Mouse (Mus musculus) heart, embryonic 10.5 days (tissue): ENCODE data around the gene Armc7. TPM values are rescaled to one million over a fixed set of nuclear protein-coding genes. Genes with fewer than 3 reads are reported as not detected.

Source experiments
- DNase-seq: peaks from one replicate; pipeline ENCODE4 v3.0.0-alpha.2; 2017; ENCODE audit warnings: low spot score
- H3K27ac ChIP-seq: fragments of 300-500 bp; sonication (generic); 2 replicates; pipeline ENCODE4 v1.5.1; 2016; ENCODE audit warnings: mild to moderate bottlenecking
- H3K27me3 ChIP-seq: fragments of 300-500 bp; sonication (generic); 2 replicates; pipeline ENCODE4 v1.6.1; 2016; ENCODE audit warnings: mild to moderate bottlenecking; ENCODE audit not compliant: poor library complexity, insufficient read depth, severe bottlenecking
- H3K36me3 ChIP-seq: fragments of 300-500 bp; sonication (generic); 2 replicates; pipeline ENCODE4 v1.6.1; 2016; ENCODE audit warnings: mild to moderate bottlenecking, moderate library complexity
- H3K4me1 ChIP-seq: fragments of 300-500 bp; sonication (generic); 2 replicates; pipeline ENCODE4 v1.6.1; 2016; ENCODE audit warnings: mild to moderate bottlenecking
- H3K4me3 ChIP-seq: fragments of 300-500 bp; sonication (generic); 2 replicates; pipeline ENCODE4 v1.5.1; 2016; ENCODE audit warnings: mild to moderate bottlenecking, moderate library complexity
- H3K9me3 ChIP-seq: fragments of 300-500 bp; sonication (generic); 2 replicates; pipeline ENCODE4 v1.6.1; 2016; ENCODE audit warnings: mild to moderate bottlenecking, moderate library complexity
- WGBS: fragments of 180-500 bp; shearing (Covaris S2); methylation state at CpG from one replicate; pipeline ENCODE4 v1.1.7; 2016; 5-methylcytosine and 5-hydroxymethylcytosine counted together
- polyA plus RNA-seq: library from polyadenylated mRNA; unstranded; fragments of >200 nt; fragmentation: Nextera tagmentation; extraction: Ambion mirVana; gene quantifications from 2 replicates; pipeline ENCODE4 v1.2.1, GENCODE M21; 2016

Gene Armc7
- 5.4 and 7.6 TPM in 2 replicates for polyA plus RNA-seq

DNA sequence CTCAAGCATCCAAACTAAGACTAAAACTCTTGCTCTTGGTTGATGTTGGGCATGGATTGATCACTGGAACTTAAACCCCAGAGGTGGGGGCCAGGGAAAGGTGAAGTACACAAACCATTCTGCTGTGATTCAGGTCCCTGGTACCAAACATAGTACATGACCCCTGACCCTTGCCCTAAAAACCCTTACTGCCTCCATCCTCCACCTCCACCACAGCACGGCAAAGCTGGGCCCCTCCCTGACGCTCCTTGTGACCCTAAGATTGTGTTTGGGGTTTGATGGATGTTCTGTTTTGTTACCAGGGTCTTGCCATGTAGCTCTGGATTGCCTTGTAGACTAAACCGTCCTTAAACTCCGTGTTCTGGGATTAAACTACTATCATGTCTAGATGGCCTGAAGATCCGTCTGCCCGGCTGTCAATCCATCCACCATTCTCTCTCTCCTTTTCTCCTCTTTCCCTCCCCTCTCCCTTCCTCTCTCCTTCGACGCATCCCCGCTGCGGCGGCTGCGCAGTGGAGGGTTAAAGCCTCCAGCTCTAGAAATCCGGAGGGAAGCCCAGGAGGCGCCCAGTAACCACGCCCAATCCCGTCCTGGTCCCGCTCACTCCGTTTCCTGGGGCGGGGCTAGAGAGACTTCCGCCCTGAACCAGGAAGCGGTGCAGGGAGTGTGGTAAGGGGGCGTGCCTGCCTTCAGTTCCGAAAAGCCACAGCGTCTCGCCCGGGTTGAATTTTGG is at the start of gene Armc7:
TSS of gene Armc7 (plus strand) at position 643 of the 733 bp plus-strand sequence.
- 0 out of 2 replicates have a peak, but pooled peaks cover 6% of the 10 kb centered on the region for H3K36me3 ChIP-seq
- no peaks in the 10 kb centered on the region for H3K9me3 ChIP-seq
- no peaks in the 10 kb centered on the region for H3K27me3 ChIP-seq
- 1% methylated on average over 26 of the region's 26 CpGs for WGBS
- H3K4me3 ChIP-seq: peak within 1 kb of the TSS; percentile 96
- H3K4me1 ChIP-seq: peaks cover 53% of the 10 kb centered on the region
- peak; percentile 97 for DNase-seq
- H3K27ac ChIP-seq: peak within 1 kb of the TSS; percentile 87

DNA sequence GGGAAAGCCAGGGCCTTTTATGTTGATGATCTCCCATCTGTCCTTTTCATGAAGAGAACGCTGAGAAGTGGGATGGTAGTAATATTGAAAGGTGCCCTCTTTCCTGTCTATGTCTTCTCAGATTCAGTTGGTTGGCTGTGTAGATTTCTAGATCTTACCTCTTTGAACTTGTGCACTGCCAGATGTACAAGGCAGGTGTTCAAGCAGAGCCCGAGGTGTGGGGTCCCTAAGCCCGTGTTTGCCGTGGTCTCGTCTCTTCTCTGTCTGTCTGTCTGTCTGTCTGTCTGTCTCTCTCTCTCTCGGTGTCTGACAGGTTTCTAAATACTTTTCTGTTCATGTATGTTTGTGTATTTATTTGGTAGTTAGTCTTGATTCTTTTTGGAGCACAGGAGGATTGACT is 49.8 kb upstream of the Armc7 start:
- Histone ChIP-seq H3K4me1 (peaks cover 24% of the 10 kb centered on the region), H3K9me3 (no peaks in the 10 kb centered on the region), H3K36me3 (peaks cover 70% of the 10 kb centered on the region), H3K27me3 (no peaks in the 10 kb centered on the region), H3K27ac (no peak overlapping the region), H3K4me3 (no peak overlapping the region)
- DNase-seq: no peak
- WGBS: 89% methylated on average over 6 of the region's 6 CpGs

DNA sequence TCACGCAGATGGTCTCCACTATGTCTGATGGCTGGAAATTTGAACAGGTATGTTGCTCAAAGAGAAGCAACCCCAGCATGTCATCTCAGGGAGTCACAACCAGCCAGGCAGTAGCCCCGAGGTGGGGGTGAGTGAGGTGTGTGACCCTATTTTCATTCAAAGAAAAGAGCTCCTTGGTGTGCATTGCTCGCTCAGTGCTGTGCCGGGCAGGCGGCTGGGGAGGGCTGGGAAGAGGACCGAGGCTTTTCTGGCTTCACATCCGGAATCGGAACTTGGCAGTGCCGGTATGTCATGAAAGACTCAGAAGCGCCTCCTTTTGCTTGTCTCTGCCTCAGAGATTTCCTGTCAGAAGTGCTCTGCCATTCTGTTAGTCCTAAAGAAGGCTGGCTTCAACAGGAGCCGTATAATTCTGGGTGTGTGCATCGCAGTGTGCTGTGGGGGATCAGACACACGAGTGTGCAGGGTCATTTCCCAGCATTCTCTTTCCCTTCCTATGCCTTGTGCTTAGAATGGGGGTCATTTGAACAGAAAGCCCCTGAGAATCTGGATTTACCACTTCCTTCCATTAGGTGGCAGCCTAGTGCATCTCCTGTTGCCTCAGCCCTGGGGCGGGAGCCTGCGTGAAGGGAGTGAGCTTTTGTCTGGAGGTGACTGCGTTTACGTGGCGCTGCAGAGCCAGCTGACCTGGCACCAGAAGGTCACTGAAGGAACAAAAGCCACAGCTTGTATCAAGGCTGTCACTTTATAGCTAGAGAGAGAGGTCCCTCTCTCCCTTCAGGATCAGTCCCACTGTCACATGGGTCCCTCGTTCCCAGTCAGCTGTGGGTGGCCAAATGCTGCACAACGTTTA is 47.8 kb upstream of the Armc7 start:
- H3K36me3 ChIP-seq: peaks cover 80% of the 10 kb centered on the region
- H3K27ac ChIP-seq: peak overlapping the region; percentile 67
- DNase-seq: peak; percentile 88
- H3K4me3 ChIP-seq: 0 out of 2 replicates have a peak overlapping the region, but pooled peaks have one; percentile 9
- peaks cover 15% of the 10 kb centered on the region for H3K4me1 ChIP-seq
- H3K27me3 ChIP-seq: no peaks in the 10 kb centered on the region
- H3K9me3 ChIP-seq: no peaks in the 10 kb centered on the region
- 37% methylated on average over 20 of the region's 20 CpGs for WGBS

DNA sequence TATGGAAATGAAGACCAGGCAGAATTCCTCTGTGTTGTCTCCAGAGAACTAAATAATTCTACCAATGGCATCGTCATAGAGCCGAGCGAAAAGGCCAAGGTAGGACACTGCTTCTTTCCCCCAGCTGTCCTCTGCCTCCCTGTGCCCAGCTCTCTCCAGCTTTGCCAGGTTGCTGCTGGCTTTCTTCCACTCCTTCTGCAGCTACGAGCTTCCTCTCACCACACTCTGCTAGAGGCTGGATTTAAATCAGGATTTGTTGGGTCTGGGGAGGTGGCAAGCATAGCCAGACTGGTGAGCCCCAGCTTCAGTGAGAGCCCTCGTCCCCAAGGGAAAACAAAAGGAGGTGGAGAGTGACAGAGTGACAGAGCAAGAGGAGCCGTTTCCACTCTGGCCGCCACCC is 46.2 kb upstream of the Armc7 start:
- Histone ChIP-seq H3K9me3 (no peaks in the 10 kb centered on the region), H3K27ac (no peak overlapping the region), H3K4me3 (no peak overlapping the region), H3K27me3 (no peaks in the 10 kb centered on the region), H3K4me1 (peaks cover 22% of the 10 kb centered on the region), H3K36me3 (peaks cover 76% of the 10 kb centered on the region)
- DNase-seq: no peak
- WGBS: 85% methylated on average over 7 of the region's 7 CpGs

DNA sequence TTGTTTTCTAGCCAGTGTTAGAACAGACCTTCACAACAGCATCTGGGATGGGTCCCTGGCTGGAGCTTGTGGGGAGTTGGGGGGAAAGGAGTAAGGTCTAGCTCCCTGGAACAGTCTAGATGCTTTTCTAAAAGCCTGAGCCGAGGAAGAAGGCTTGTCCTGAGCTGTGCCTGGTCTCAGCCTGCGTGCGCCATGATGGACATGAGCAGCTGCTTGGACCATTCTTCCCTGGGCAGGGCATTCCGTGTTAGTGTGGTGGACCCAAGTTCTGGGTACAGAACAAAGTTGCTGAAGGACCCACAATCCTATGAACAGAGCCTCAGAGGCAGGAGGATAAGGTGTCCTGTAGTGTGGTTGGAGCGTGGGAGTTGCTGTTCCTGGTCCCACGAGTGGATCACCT is 44.9 kb upstream of the Armc7 start:
- Histone ChIP-seq H3K4me1 (peaks cover 26% of the 10 kb centered on the region), H3K27ac (no peak overlapping the region), H3K36me3 (peaks cover 63% of the 10 kb centered on the region), H3K4me3 (no peak overlapping the region), H3K27me3 (no peaks in the 10 kb centered on the region), H3K9me3 (no peaks in the 10 kb centered on the region)
- 96% methylated on average over 6 of the region's 6 CpGs for WGBS
- DNase-seq: no peak

DNA sequence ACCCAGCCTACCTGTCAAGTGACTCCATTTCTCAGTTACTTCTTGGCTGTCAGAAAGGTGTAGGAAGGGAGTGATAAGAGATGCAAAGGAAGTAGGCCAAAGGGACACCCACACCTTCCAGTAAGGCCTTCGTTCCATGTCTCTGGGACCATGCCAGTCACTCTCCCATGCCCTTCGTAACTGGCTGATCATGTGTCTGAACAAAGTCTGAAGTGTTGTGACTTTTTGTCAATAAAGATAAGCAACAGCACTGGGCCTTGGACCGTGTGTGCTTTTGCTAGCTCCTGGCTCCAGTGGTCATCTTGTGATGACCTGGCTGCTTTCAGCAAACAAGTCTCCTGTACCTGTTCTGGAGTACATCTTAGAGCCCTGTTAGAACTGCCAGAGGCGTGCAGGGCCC is 42.7 kb upstream of the Armc7 start:
- WGBS: 71% methylated on average over 4 of the region's 4 CpGs
- peaks cover 30% of the 10 kb centered on the region for H3K4me1 ChIP-seq
- peaks cover 42% of the 10 kb centered on the region for H3K36me3 ChIP-seq
- no peak for DNase-seq
- no peak overlapping the region for H3K4me3 ChIP-seq
- no peaks in the 10 kb centered on the region for H3K9me3 ChIP-seq
- H3K27me3 ChIP-seq: no peaks in the 10 kb centered on the region
- no peak overlapping the region for H3K27ac ChIP-seq

DNA sequence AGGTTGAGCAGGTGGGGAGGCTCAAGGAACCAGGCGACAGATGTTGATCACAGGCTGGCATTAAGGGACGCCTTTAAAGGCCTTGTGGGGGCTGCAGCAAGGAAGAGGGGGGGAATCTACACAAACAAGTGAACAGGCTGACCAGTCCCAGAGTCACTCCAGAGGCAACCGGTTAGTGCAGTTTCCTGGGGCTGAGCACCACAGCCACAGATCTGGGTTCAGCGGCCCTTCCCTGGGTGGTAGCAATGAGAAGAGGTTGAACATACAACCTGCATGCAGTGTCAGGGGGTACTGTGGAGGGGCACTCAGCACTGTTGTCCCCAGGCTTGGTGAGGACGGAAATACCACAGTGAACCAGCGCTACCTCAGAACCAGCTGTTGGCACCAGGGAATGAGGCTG is 42.1 kb upstream of the Armc7 start:
- no peak for DNase-seq
- Histone ChIP-seq H3K27me3 (no peaks in the 10 kb centered on the region), H3K4me3 (no peak overlapping the region), H3K27ac (no peak overlapping the region), H3K4me1 (peaks cover 25% of the 10 kb centered on the region), H3K36me3 (peaks cover 42% of the 10 kb centered on the region), H3K9me3 (no peaks in the 10 kb centered on the region)
- WGBS: 79% methylated on average over 6 of the region's 6 CpGs

DNA sequence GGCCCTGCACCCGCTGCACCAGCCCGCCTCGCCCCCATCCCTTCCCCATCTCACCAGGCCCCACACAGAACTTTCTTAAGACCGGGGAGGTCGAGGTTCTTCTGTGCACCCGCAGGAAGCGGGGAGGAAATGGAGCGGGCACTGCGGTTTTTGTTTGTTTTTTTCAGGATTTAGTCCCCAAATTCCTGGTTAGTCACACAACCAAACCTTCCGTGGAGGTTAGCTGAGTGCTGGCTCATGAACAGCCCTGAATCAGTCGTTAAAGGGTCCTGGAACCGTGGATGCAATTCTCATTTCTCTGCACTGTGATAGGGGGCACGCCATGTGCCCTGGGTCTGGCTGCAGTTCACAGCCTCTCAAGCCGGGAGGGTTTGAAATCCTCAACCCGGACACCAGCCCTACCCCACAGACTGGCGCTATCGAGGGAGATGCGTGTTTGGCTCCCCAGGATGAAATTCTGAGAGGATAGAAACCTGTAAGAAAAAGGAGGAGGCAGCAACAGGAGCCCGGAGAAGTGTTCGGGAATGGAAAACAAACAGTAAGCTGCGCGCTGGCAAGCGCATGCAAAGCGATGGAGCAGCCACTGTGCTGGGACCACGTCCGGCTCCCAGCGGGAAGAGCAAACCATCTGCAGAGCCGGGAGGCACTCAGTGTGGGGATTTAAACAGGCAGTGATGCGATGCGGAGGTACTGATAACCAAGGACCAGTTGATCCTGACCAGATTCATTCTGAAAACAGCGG is 39.7 kb upstream of the Armc7 start:
- H3K4me1 ChIP-seq: peaks cover 22% of the 10 kb centered on the region
- DNase-seq: no peak
- WGBS: 4% methylated on average over 31 of the region's 31 CpGs
- H3K9me3 ChIP-seq: no peaks in the 10 kb centered on the region; the same call in 1 of the 2 replicates
- peak overlapping the region; percentile 56 for H3K4me3 ChIP-seq
- H3K27ac ChIP-seq: peak overlapping the region; percentile 74
- peaks cover 2% of the 10 kb centered on the region; the same call in 1 of the 2 replicates for H3K27me3 ChIP-seq
- H3K36me3 ChIP-seq: peaks cover 24% of the 10 kb centered on the region

DNA sequence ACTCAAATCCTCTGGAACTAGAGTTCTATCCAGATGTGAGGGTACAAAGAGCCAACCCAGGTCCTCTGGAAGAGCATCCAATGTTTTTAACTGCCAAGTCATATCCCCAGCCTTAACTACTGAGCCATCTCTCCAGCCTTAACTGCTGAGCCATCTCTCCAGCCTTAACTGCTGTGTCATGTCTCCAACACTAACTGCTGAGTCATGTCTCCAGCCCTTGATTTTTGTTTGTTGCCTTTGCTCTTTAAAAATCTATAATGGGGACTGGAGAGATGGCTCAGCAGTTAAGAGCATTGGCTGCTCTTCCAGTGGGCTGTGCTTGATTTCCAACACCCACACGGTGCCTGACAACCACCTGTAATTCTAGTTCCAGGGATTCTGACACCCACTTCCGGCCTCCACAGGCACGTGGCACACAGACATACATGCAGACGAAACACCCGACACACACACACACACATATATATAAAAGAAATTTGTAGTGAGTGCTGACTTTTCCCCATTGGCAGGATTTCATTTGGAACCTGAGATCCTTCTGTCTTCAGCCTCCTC is 37.8 kb upstream of the Armc7 start:
- peaks cover 6% of the 10 kb centered on the region; the same call in 1 of the 2 replicates for H3K36me3 ChIP-seq
- no peaks in the 10 kb centered on the region; the same call in 1 of the 2 replicates for H3K9me3 ChIP-seq
- H3K27ac ChIP-seq: no peak overlapping the region
- H3K4me3 ChIP-seq: no peak overlapping the region
- DNase-seq: no peak
- peaks cover 18% of the 10 kb centered on the region for H3K27me3 ChIP-seq
- H3K4me1 ChIP-seq: peaks cover 26% of the 10 kb centered on the region
- WGBS: 78% methylated on average over 5 of the region's 5 CpGs

DNA sequence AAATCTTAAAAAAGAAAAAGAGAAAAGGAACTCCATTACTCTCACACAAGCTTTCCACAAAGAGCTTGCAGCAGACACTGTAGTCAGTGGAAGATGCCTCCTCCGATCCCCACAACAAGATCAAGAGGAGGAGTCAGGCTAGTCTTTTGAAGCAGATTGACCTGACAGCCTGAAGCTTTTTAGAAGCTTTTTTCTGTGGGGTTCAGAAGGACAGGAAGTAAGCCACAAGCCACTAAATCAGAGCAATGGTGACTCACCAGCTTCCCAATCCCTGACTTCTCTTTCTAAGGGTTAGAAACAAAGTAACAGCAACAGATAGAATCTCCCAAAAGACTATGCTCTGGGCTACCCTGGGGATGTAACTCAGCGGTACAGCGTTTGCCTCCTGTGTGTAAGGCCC is 36.1 kb upstream of the Armc7 start:
- DNase-seq: no peak
- 77% methylated on average over 3 of the region's 3 CpGs for WGBS
- Histone ChIP-seq H3K27ac (no peak overlapping the region), H3K27me3 (peaks cover 18% of the 10 kb centered on the region), H3K4me3 (no peak overlapping the region), H3K4me1 (peaks cover 20% of the 10 kb centered on the region), H3K9me3 (no peaks in the 10 kb centered on the region; the same call in 1 of the 2 replicates), H3K36me3 (0 out of 2 replicates have a peak, but pooled peaks cover 6% of the 10 kb centered on the region)

DNA sequence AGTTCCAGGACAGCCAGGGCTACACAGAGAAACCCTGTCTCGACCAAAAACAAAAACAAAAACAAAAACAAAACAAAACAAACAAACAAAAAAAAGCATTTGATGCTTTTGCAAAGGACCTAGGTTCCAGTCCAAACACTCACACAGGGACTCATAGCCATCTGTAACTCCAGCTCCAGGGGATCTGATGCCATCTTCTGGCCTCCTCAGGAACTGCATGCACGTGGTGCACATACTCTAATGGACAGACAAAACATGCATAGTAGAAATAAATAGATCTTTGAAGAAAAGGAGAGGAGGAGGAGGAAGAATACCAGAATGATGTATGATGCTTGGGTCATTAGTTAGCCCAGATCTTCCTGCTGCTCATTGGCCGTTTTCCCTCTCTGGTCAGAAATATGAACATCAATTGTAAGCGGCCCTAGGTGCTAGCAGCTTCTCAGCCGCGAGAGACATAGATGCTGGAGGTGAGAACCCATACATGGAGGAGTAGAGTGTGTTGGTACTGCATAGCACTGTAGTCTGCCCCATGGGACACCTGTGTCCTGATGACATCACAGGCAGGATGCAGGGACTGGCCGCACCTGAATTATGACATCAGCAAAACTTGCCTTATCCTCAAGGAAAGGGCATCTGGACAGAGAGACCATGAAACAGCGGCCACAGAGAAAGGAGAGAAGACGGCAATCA is 35.4 kb upstream of the Armc7 start, which contains the start of gene Trim80:
TSS of gene Trim80 (plus strand) at position 640 of the 690 bp plus-strand sequence.
- no peak for DNase-seq
- Histone ChIP-seq H3K27me3 (peaks cover 18% of the 10 kb centered on the region), H3K27ac (no peak within 1 kb of the TSS), H3K9me3 (no peaks in the 10 kb centered on the region; the same call in 1 of the 2 replicates), H3K4me1 (peaks cover 20% of the 10 kb centered on the region), H3K36me3 (0 out of 2 replicates have a peak, but pooled peaks cover 6% of the 10 kb centered on the region), H3K4me3 (no peak within 1 kb of the TSS)
- 93% methylated on average over 9 of the region's 9 CpGs for WGBS

DNA sequence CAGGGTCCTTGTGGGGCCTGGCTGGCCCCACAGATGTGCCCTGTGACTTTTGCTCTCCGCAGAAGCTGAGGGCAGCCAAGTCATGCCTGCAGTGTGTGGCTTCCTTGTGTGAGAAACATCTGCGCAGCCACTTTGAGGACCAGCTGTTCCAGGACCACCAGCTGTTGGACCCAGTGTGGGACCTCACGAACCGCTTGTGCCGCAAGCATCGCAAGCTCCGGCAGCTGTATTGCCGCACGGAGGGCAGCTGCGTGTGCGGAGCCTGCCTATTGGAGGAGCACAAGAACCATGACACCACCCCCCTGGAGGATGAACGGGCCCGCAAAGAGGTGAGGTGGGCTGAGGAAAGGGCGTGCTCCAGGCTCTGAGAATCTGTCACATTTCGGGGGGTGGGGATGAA is 34.0 kb upstream of the Armc7 start:
- WGBS: 36% methylated on average over 15 of the region's 15 CpGs
- Histone ChIP-seq H3K4me3 (no peak overlapping the region), H3K9me3 (no peaks in the 10 kb centered on the region; the same call in 1 of the 2 replicates), H3K36me3 (0 out of 2 replicates have a peak, but pooled peaks cover 6% of the 10 kb centered on the region), H3K27me3 (peaks cover 18% of the 10 kb centered on the region), H3K27ac (no peak overlapping the region), H3K4me1 (peaks cover 11% of the 10 kb centered on the region)
- DNase-seq: no peak
